Mouse (Mus musculus): ENCODE results near the gene Acaca. TPM values are rescaled to one million over a fixed set of nuclear protein-coding genes. Genes with fewer than 3 reads are reported as not detected.

Acaca gene
- polyA plus RNA-seq, 1 experiment from 2014 or later: 12.0 TPM

- Histone ChIP-seq H3K9ac (replicated peaks; ENCODE audit: low read length) (no peak overlapping the region), H3K9me3 (ENCODE audit: low read length) (no peaks in the 10 kb centered on the region), H3K27me3 (ENCODE audit: insufficient read depth, low read length) (no peaks in the 10 kb centered on the region), H3K4me2 (replicated peaks; ENCODE audit: low read depth, low read length) (no peak overlapping the region), H3K27ac (ENCODE audit: low read length) (no peak overlapping the region), H3K4me1 (ENCODE audit: insufficient read depth, low read length) (no peaks in the 10 kb centered on the region), H3K36me3 (ENCODE audit: insufficient read depth, low read length) (peaks cover 23% of the 10 kb centered on the region), H3K4me3 (ENCODE audit: low read length) (no peak overlapping the region)
- ATAC-seq (ENCODE audit: low FRiP score, low TSS enrichment): no peak
- WGBS: 63% methylated on average over 3 of the region's 3 CpGs
Measured at GRCm38 (mm10) chr11:84264490-84264889, 135.0 kb downstream of the Acaca start.

DNA sequence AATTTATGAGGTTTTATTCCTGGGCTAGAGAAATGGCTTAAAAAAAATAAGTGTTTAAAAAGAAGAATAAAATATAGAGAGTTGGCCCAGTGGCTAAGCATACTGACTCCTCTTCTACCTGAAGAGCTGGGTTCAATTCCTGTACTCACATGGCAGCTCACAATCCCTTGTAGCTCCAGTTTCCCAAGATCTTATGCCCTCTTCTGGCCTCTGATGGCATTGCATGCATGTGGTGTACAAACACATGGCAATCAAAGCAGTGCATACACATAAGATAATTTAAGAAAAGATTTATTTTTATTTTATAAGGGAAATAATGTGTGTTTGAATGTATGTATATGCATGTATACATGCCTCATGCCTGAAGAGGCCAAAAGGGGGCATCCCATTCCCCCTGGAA is 138.6 kb downstream of the Acaca start:
- Histone ChIP-seq H3K36me3 (ENCODE audit: insufficient read depth, low read length) (peaks cover 23% of the 10 kb centered on the region), H3K4me2 (replicated peaks; ENCODE audit: low read depth, low read length) (no peak overlapping the region), H3K27ac (ENCODE audit: low read length) (no peak overlapping the region), H3K9me3 (ENCODE audit: low read length) (no peaks in the 10 kb centered on the region), H3K27me3 (ENCODE audit: insufficient read depth, low read length) (no peaks in the 10 kb centered on the region), H3K9ac (replicated peaks; ENCODE audit: low read length) (no peak overlapping the region), H3K4me1 (ENCODE audit: insufficient read depth, low read length) (no peaks in the 10 kb centered on the region; the same call in 1 of the 2 replicates), H3K4me3 (ENCODE audit: low read length) (no peak overlapping the region)
- ATAC-seq (ENCODE audit: low FRiP score, low TSS enrichment): no peak

GRCm38 (mm10) chr11:84270511-84270910 is 141.0 kb downstream of the Acaca start:
- no peaks in the 10 kb centered on the region for H3K27me3 ChIP-seq (ENCODE audit: insufficient read depth, low read length)
- peaks cover 21% of the 10 kb centered on the region; the same call in 1 of the 2 replicates for H3K36me3 ChIP-seq (ENCODE audit: insufficient read depth, low read length)
- H3K4me1 ChIP-seq (ENCODE audit: insufficient read depth, low read length): no peaks in the 10 kb centered on the region; the same call in 1 of the 2 replicates
- H3K4me3 ChIP-seq (ENCODE audit: low read length): no peak overlapping the region
- WGBS: 67% methylated on average over 3 of the region's 3 CpGs
- H3K9me3 ChIP-seq (ENCODE audit: low read length): no peaks in the 10 kb centered on the region
- no peak overlapping the region for H3K4me2 ChIP-seq (replicated peaks; ENCODE audit: low read depth, low read length)
- H3K9ac ChIP-seq (replicated peaks; ENCODE audit: low read length): no peak overlapping the region
- ATAC-seq (ENCODE audit: low FRiP score, low TSS enrichment): no peak
- H3K27ac ChIP-seq (ENCODE audit: low read length): no peak overlapping the region

- Histone ChIP-seq H3K27ac (ENCODE audit: low read length) (no peak overlapping the region), H3K27me3 (ENCODE audit: insufficient read depth, low read length) (no peaks in the 10 kb centered on the region), H3K36me3 (ENCODE audit: insufficient read depth, low read length) (peaks cover 16% of the 10 kb centered on the region; the same call in 1 of the 2 replicates), H3K9ac (replicated peaks; ENCODE audit: low read length) (no peak overlapping the region), H3K4me3 (ENCODE audit: low read length) (no peak overlapping the region), H3K4me1 (ENCODE audit: insufficient read depth, low read length) (no peaks in the 10 kb centered on the region; the same call in 1 of the 2 replicates), H3K4me2 (replicated peaks; ENCODE audit: low read depth, low read length) (no peak overlapping the region), H3K9me3 (ENCODE audit: low read length) (no peaks in the 10 kb centered on the region)
- 61% methylated on average over 10 of the region's 10 CpGs for WGBS
- no peak for ATAC-seq (ENCODE audit: low FRiP score, low TSS enrichment)
Measured at GRCm38 (mm10) chr11:84271948-84272347, 142.5 kb downstream of the Acaca start.

DNA sequence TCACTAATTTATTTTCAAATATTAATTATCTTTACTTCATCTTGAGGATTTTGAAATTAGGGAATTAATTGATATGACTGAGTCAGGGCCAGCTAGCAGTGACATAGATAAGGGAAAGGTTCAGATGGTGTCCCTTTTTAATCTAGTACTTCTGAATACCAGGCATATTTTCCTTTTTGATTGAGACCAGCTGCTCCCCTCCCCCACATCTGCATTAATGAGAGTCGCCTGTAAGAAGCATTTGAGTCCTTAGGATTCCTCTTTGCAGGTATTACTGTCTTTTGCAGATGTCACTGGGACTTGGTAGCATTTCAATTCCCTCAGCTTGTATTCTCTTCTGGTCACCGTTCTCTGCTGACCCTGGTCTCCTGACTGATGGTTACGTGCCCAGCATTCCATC is 143.1 kb downstream of the Acaca start:
- no peak for ATAC-seq (ENCODE audit: low FRiP score, low TSS enrichment)
- Histone ChIP-seq H3K27ac (ENCODE audit: low read length) (no peak overlapping the region), H3K4me1 (ENCODE audit: insufficient read depth, low read length) (no peaks in the 10 kb centered on the region; the same call in 1 of the 2 replicates), H3K4me3 (ENCODE audit: low read length) (no peak overlapping the region), H3K9ac (replicated peaks; ENCODE audit: low read length) (no peak overlapping the region), H3K27me3 (ENCODE audit: insufficient read depth, low read length) (no peaks in the 10 kb centered on the region), H3K4me2 (replicated peaks; ENCODE audit: low read depth, low read length) (no peak overlapping the region), H3K36me3 (ENCODE audit: insufficient read depth, low read length) (peaks cover 12% of the 10 kb centered on the region; the same call in 1 of the 2 replicates), H3K9me3 (ENCODE audit: low read length) (no peaks in the 10 kb centered on the region)
- WGBS: 80% methylated on average over 3 of the region's 3 CpGs

- no peak overlapping the region for H3K9ac ChIP-seq (replicated peaks; ENCODE audit: low read length)
- 53% methylated on average over 5 of the region's 5 CpGs for WGBS
- peaks cover 12% of the 10 kb centered on the region; the same call in 1 of the 2 replicates for H3K36me3 ChIP-seq (ENCODE audit: insufficient read depth, low read length)
- H3K4me2 ChIP-seq (replicated peaks; ENCODE audit: low read depth, low read length): no peak overlapping the region
- H3K27me3 ChIP-seq (ENCODE audit: insufficient read depth, low read length): no peaks in the 10 kb centered on the region
- no peak overlapping the region for H3K4me3 ChIP-seq (ENCODE audit: low read length)
- H3K9me3 ChIP-seq (ENCODE audit: low read length): no peaks in the 10 kb centered on the region
- H3K27ac ChIP-seq (ENCODE audit: low read length): no peak overlapping the region
- no peak for ATAC-seq (ENCODE audit: low FRiP score, low TSS enrichment)
- H3K4me1 ChIP-seq (ENCODE audit: insufficient read depth, low read length): no peaks in the 10 kb centered on the region; the same call in 1 of the 2 replicates
Measured at GRCm38 (mm10) chr11:84276979-84277378, 147.5 kb downstream of the Acaca start.

GRCm38 (mm10) chr11:84281280-84281679 is 151.8 kb downstream of the Acaca start:
- Histone ChIP-seq H3K27ac (ENCODE audit: low read length) (no peak overlapping the region), H3K4me1 (ENCODE audit: insufficient read depth, low read length) (no peaks in the 10 kb centered on the region), H3K9ac (replicated peaks; ENCODE audit: low read length) (no peak overlapping the region), H3K36me3 (ENCODE audit: insufficient read depth, low read length) (peaks cover 16% of the 10 kb centered on the region; the same call in 1 of the 2 replicates), H3K4me2 (replicated peaks; ENCODE audit: low read depth, low read length) (no peak overlapping the region), H3K9me3 (ENCODE audit: low read length) (no peaks in the 10 kb centered on the region), H3K27me3 (ENCODE audit: insufficient read depth, low read length) (no peaks in the 10 kb centered on the region), H3K4me3 (ENCODE audit: low read length) (no peak overlapping the region)
- ATAC-seq (ENCODE audit: low FRiP score, low TSS enrichment): no peak
- 81% methylated on average over 5 of the region's 5 CpGs for WGBS

DNA sequence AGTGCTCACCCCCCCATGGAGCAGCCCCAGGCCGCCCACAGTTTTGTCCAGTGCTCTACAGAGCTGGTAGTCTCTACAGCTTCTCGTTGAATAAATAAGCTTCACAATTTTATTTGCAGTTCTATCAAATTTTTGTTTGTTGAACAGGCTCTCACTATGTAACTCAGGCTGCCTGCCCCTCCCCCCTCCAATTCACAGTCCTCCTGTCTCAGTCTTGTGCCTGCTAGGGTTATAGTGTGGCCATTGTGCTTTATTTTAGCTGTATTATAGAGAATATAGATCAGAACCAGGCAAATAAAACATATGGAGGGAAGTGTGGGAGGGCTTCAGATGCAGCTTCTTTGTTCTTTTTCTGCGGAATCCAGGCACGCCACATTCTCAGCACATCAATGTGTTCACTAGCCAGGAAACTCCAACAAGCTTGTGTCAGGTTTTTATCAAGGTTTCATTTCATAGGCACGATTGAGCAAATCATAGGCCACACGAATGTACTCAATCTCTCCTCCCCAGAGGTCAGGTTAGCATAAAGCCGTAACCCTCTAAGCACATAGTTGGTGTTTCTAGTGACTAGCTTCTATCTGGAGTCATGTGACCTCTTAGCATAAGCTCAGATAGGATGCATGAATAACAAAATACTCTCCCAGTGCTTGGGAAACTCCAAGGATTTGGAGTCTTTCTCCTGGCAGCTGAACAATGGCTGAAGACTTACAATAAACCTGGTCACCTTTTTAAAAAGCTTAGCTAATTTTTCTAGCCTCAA is 153.7 kb downstream of the Acaca start:
- Histone ChIP-seq H3K9ac (replicated peaks; ENCODE audit: low read length) (no peak overlapping the region), H3K4me1 (ENCODE audit: insufficient read depth, low read length) (no peaks in the 10 kb centered on the region), H3K4me3 (ENCODE audit: low read length) (no peak overlapping the region), H3K27ac (ENCODE audit: low read length) (no peak overlapping the region), H3K36me3 (ENCODE audit: insufficient read depth, low read length) (peaks cover 16% of the 10 kb centered on the region; the same call in 1 of the 2 replicates), H3K9me3 (ENCODE audit: low read length) (no peaks in the 10 kb centered on the region), H3K4me2 (replicated peaks; ENCODE audit: low read depth, low read length) (no peak overlapping the region), H3K27me3 (ENCODE audit: insufficient read depth, low read length) (no peaks in the 10 kb centered on the region)
- no peak for ATAC-seq (ENCODE audit: low FRiP score, low TSS enrichment)
- 91% methylated on average over 7 of the region's 7 CpGs for WGBS

GRCm38 (mm10) chr11:84290781-84291180 is 161.3 kb downstream of the Acaca start:
- Histone ChIP-seq H3K27ac (ENCODE audit: low read length) (no peak overlapping the region), H3K4me1 (ENCODE audit: insufficient read depth, low read length) (no peaks in the 10 kb centered on the region), H3K36me3 (ENCODE audit: insufficient read depth, low read length) (no peaks in the 10 kb centered on the region), H3K9me3 (ENCODE audit: low read length) (no peaks in the 10 kb centered on the region), H3K27me3 (ENCODE audit: insufficient read depth, low read length) (no peaks in the 10 kb centered on the region), H3K9ac (replicated peaks; ENCODE audit: low read length) (no peak overlapping the region), H3K4me3 (ENCODE audit: low read length) (no peak overlapping the region), H3K4me2 (replicated peaks; ENCODE audit: low read depth, low read length) (no peak overlapping the region)
- 47% methylated on average over 3 of the region's 3 CpGs for WGBS
- ATAC-seq (ENCODE audit: low FRiP score, low TSS enrichment): no peak

GRCm38 (mm10) chr11:84292532-84292931 is 163.1 kb downstream of the Acaca start:
- H3K36me3 ChIP-seq (ENCODE audit: insufficient read depth, low read length): no peaks in the 10 kb centered on the region
- H3K4me3 ChIP-seq (ENCODE audit: low read length): no peak overlapping the region
- no peaks in the 10 kb centered on the region for H3K27me3 ChIP-seq (ENCODE audit: insufficient read depth, low read length)
- WGBS: 67% methylated on average over 3 of the region's 3 CpGs
- H3K9me3 ChIP-seq (ENCODE audit: low read length): no peaks in the 10 kb centered on the region
- no peak overlapping the region for H3K9ac ChIP-seq (replicated peaks; ENCODE audit: low read length)
- no peak overlapping the region for H3K4me2 ChIP-seq (replicated peaks; ENCODE audit: low read depth, low read length)
- H3K27ac ChIP-seq (ENCODE audit: low read length): no peak overlapping the region
- no peaks in the 10 kb centered on the region for H3K4me1 ChIP-seq (ENCODE audit: insufficient read depth, low read length)
- no peak for ATAC-seq (ENCODE audit: low FRiP score, low TSS enrichment)

Data from kidney, embryonic 16.5 days (tissue).